Mouse (Mus musculus): ENCODE results near the gene Pnisr. TPM values are rescaled to one million over a fixed set of nuclear protein-coding genes. Genes with fewer than 3 reads are reported as not detected.
A peak's percentile ranks its signal among the peaks of the same experiment; 100 is the strongest.

Pnisr gene
- polyA plus RNA-seq, 1 experiment from 2014 or later, result 222 TPM

DNA sequence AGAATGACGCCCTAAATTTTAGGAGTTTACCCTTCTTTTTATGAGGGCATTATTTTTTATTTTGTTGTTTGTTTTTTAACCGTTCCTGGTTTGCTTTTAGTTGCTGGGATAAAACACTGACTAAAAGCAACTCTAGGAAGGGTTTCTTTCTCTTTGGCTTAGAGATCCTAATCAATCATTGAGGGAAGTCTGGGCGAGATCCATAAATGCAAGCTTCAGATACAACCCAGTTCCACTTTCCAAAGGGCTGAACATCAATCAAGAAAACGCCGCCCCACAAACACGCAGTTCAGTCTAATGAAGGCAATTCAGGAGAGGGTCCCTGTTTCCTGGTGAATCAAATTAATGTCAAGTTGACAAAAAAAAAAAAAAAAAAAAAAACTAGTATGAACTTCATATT lies 31.4 kb downstream of the Pnisr start:
- no peaks in the 10 kb centered on the region for H3K27me3 ChIP-seq
- H3K36me3 ChIP-seq, result peaks cover 24% of the 10 kb centered on the region
- peak overlapping the region; percentile 64 for H3K4me2 ChIP-seq (replicated peaks)
- H3K4me3 ChIP-seq, result peak overlapping the region; percentile 68; the same call in 1 of the 2 replicates
- H3K9me3 ChIP-seq, result no peaks in the 10 kb centered on the region
- H3K27ac ChIP-seq (replicated peaks), result no peak overlapping the region
- no peak overlapping the region for H3K9ac ChIP-seq (replicated peaks)
- no peak for ATAC-seq (ENCODE audit: low FRiP score, low read depth)
- H3K4me1 ChIP-seq, result no peaks in the 10 kb centered on the region
- 43% methylated on average over 6 of the region's 6 CpGs for WGBS

GRCm38 (mm10) chr4:21879565-21880220 lies 32.3 kb downstream of the Pnisr start, which contains the start of gene Coq3:
Gene Coq3 (plus strand): TSS chr4:21879673.
- WGBS, result under 1% methylated on average over 51 of the region's 51 CpGs
- H3K27me3 ChIP-seq, result no peaks in the 10 kb centered on the region
- peak; percentile 93 for ATAC-seq (ENCODE audit: low FRiP score, low read depth)

DNA sequence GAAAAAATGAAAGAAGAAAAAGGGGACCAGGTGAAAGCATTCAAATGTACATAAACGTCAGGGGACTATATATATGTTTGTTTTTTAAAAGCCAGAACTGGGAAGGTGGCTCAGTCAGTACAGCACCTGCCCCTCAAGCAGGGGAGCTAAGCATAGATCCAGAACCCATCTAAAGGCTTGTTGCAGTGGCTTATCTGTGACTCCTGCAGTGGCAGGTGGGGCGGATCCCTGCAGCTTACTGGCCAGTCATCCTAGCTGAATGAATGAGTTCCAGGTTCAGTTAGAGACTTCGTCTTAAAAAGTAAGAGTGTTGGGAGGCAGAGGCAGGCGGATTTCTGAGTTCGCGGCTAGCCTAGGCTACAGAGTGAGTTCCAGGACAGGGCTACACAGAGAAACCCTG lies 35.4 kb downstream of the Pnisr start:
- H3K9me3 ChIP-seq, result no peaks in the 10 kb centered on the region
- no peak for ATAC-seq (ENCODE audit: low FRiP score, low read depth)
- no peaks in the 10 kb centered on the region for H3K27me3 ChIP-seq
- no peak overlapping the region for H3K4me2 ChIP-seq (replicated peaks)
- H3K27ac ChIP-seq (replicated peaks), result no peak overlapping the region
- H3K4me3 ChIP-seq, result no peak overlapping the region
- H3K4me1 ChIP-seq, result no peaks in the 10 kb centered on the region
- 92% methylated on average over 6 of the region's 6 CpGs for WGBS
- H3K36me3 ChIP-seq, result no peaks in the 10 kb centered on the region
- no peak overlapping the region for H3K9ac ChIP-seq (replicated peaks)

More at GRCm38 (mm10) chr4:21879565-21880220, 32.3 kb downstream of the Pnisr start, which contains the start of gene Coq3:
- Histone ChIP-seq H3K27ac (replicated peaks) (peak within 1 kb of the TSS; percentile 88), H3K4me3 (peak within 1 kb of the TSS; percentile 68), H3K4me1 (no peaks in the 10 kb centered on the region), H3K9me3 (no peaks in the 10 kb centered on the region), H3K9ac (replicated peaks) (peak within 1 kb of the TSS; percentile 69), H3K4me2 (replicated peaks) (peak within 1 kb of the TSS; percentile 64), H3K36me3 (peaks cover 17% of the 10 kb centered on the region; the same call in 1 of the 2 replicates)

- H3K27me3 ChIP-seq, result no peaks in the 10 kb centered on the region
- WGBS, result 89% methylated on average over 8 of the region's 8 CpGs
- no peaks in the 10 kb centered on the region for H3K4me1 ChIP-seq
- no peak overlapping the region for H3K4me3 ChIP-seq
- ATAC-seq (ENCODE audit: low FRiP score, low read depth), result no peak
- H3K9me3 ChIP-seq, result no peaks in the 10 kb centered on the region
- no peak overlapping the region for H3K27ac ChIP-seq (replicated peaks)
- no peaks in the 10 kb centered on the region for H3K36me3 ChIP-seq
- no peak overlapping the region for H3K4me2 ChIP-seq (replicated peaks)
- H3K9ac ChIP-seq (replicated peaks), result no peak overlapping the region
These were observed 38.4 kb downstream of the Pnisr start for GRCm38 (mm10) chr4:21885831-21886230.

Other genes starting within 250 kb of the Pnisr start
- 0.17 and 1.4 TPM in 2 replicates for gene Prdm13, start 161.6 kb upstream of the Pnisr start, polyA plus RNA-seq (2016; fragmentation: Nextera tagmentation; extraction: Ambion mirVana)
- 67.8 and 68.9 TPM in 2 replicates for gene Ccnc, start 119.9 kb upstream of the Pnisr start, polyA plus RNA-seq (2016; fragmentation: Nextera tagmentation; extraction: Ambion mirVana)
- gene Usp45, start 80.4 kb upstream of the Pnisr start, polyA plus RNA-seq (2016; fragmentation: Nextera tagmentation; extraction: Ambion mirVana), result 9.5 and 10.9 TPM in 2 replicates
- gene Tstd3, start 80.4 kb upstream of the Pnisr start, polyA plus RNA-seq (2016; fragmentation: Nextera tagmentation; extraction: Ambion mirVana), result 28.1 and 28.5 TPM in 2 replicates
- gene Coq3, start 32.1 kb downstream of the Pnisr start, polyA plus RNA-seq (2016; fragmentation: Nextera tagmentation; extraction: Ambion mirVana), result 10.8 and 10.9 TPM in 2 replicates
- 24.9 and 30.5 TPM in 2 replicates for gene Faxc, start 83.7 kb downstream of the Pnisr start, polyA plus RNA-seq (2016; fragmentation: Nextera tagmentation; extraction: Ambion mirVana)

Data from midbrain, embryonic 12.5 days (tissue).